Mouse (Mus musculus) cerebellum, adult 9-10 months (tissue): ENCODE results near the gene Mrpl20.
"Not testable (repeated sequence)": the region's sequence is repeated elsewhere in the genome, so short reads cannot be mapped to it uniquely, and the experiment has no call there.

Experiments
- DNase-seq: peaks from one replicate; pipeline ENCODE4 v3.0.0; 2022

Gene Mrpl20

GRCm38 (mm10) chr4:155784081-155784701 is 18.5 kb upstream of the Mrpl20 start:
- DNase-seq = peak; percentile 84

GRCm38 (mm10) chr4:155785246-155785645 is 17.4 kb upstream of the Mrpl20 start:
- DNase-seq = peak; percentile 36

- DNase-seq = no peak
Measured at GRCm38 (mm10) chr4:155785819-155786218, 16.9 kb upstream of the Mrpl20 start, which contains the start of gene Tmem88b. Tmem88b (minus strand) TSS chr4:155785874.

GRCm38 (mm10) chr4:155788300-155788699 is 14.4 kb upstream of the Mrpl20 start:
- no peak for DNase-seq

GRCm38 (mm10) chr4:155788833-155789232 is 13.8 kb upstream of the Mrpl20 start:
- not testable (repeated sequence) for DNase-seq

- DNase-seq = no peak
Measured at GRCm38 (mm10) chr4:155790021-155790489, 12.6 kb upstream of the Mrpl20 start, which contains the start of gene Ankrd65. Ankrd65 (plus strand) TSS chr4:155790439.

- no peak for DNase-seq
Measured at GRCm38 (mm10) chr4:155790650-155791161, 12.0 kb upstream of the Mrpl20 start.

- no peak for DNase-seq
Measured at GRCm38 (mm10) chr4:155791240-155791933, 11.3 kb upstream of the Mrpl20 start.

GRCm38 (mm10) chr4:155793730-155794129 is 8.9 kb upstream of the Mrpl20 start:
- DNase-seq = no peak

GRCm38 (mm10) chr4:155802075-155802474 is 603 bp upstream of the Mrpl20 start:
- DNase-seq = no peak

GRCm38 (mm10) chr4:155803340-155804041 is 813 bp downstream of the Mrpl20 start:
- DNase-seq = peak; percentile 94

GRCm38 (mm10) chr4:155807841-155808240 is 5.2 kb downstream of the Mrpl20 start:
- no peak for DNase-seq

- peak; percentile 90 for DNase-seq
Measured at GRCm38 (mm10) chr4:155811929-155812664, 9.4 kb downstream of the Mrpl20 start, which contains the start of gene Ccnl2. Ccnl2 (plus strand) TSS chr4:155812489.

- no peak for DNase-seq
Measured at GRCm38 (mm10) chr4:155812665-155813181, 10.0 kb downstream of the Mrpl20 start.

GRCm38 (mm10) chr4:155817533-155817932 is 14.9 kb downstream of the Mrpl20 start:
- DNase-seq = no peak

- DNase-seq = no peak
Measured at GRCm38 (mm10) chr4:155821025-155821424, 18.3 kb downstream of the Mrpl20 start.

- no peak for DNase-seq
Measured at GRCm38 (mm10) chr4:155823443-155823842, 20.8 kb downstream of the Mrpl20 start.

GRCm38 (mm10) chr4:155829866-155830265 is 27.2 kb downstream of the Mrpl20 start:
- no peak for DNase-seq

GRCm38 (mm10) chr4:155830596-155830995 is 27.9 kb downstream of the Mrpl20 start:
- DNase-seq = no peak

- peak; percentile 95 for DNase-seq
Measured at GRCm38 (mm10) chr4:155831205-155831766, 28.6 kb downstream of the Mrpl20 start, which contains the start of gene Aurkaip1. Aurkaip1 (plus strand) TSS chr4:155831272.

- DNase-seq = no peak
Measured at GRCm38 (mm10) chr4:155831831-155832230, 29.2 kb downstream of the Mrpl20 start.

GRCm38 (mm10) chr4:155832321-155832720 is 29.6 kb downstream of the Mrpl20 start:
- no peak for DNase-seq
